Mouse (Mus musculus) ES-Bruce4 (cell line): ENCODE data around the gene Olr1.

Experiments used
- CTCF ChIP-seq: IDR thresholded peaks from one replicate; pipeline ENCODE4 v1.8.1; 2011; ENCODE audit warnings: low read depth, low read length
- EP300 ChIP-seq: IDR thresholded peaks from 2 replicates; pipeline ENCODE4 v1.6.1; 2011; ENCODE audit warnings: low read depth, low read length; ENCODE audit not compliant: insufficient read depth
- POLR2A ChIP-seq: IDR thresholded peaks from one replicate; pipeline ENCODE4 v1.8.1; 2011; ENCODE audit warnings: low read length; ENCODE audit not compliant: insufficient read depth

DNA sequence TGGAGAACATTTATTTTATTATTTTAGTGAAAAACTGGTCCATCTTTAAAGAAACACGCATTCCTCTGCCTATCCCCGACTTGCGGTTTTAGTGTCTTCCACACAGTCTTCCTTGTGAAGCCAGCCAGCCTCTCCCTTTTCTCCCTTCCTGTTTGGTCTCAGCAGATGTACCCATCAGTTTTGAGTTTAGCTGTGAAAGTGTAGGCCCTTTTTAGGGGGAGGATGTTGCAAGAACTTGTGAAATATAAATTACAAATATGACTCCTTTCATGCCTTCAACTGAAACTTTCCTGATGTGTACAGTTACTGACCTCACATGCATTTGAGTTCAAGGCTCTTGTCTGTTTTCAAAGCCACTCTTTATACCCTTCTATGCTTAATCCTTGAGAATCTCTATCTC lies 8.1 kb upstream of the Olr1 start:
- TF ChIP-seq EP300 (no peak), POLR2A (no peak), CTCF (no peak)
